Mouse (Mus musculus) intestine, embryonic 15.5 days (tissue): ENCODE results near the gene Hpse. TPM values are rescaled to one million over a fixed set of nuclear protein-coding genes. Genes with fewer than 3 reads are reported as not detected.

Experiments used
- ATAC-seq: fragments of 200-750 bp; cut with Nextera tagmentation; 2 replicates; pipeline ENCODE4 v1.8.0; 2017; ENCODE audit warnings: moderate TSS enrichment, moderate library complexity
- H3K27ac ChIP-seq: fragments of 300-500 bp; sonication (generic); 2 replicates; pipeline ENCODE4 v1.5.1; 2015; ENCODE audit warnings: mild to moderate bottlenecking, inconsistent platforms
- H3K27me3 ChIP-seq: fragments of 300-500 bp; sonication (generic); replicated peaks from 2 replicates; pipeline ENCODE4 v1.6.1; 2015; ENCODE audit warnings: inconsistent platforms
- H3K36me3 ChIP-seq: fragments of 300-500 bp; sonication (generic); 2 replicates; pipeline ENCODE4 v1.6.1; 2015; ENCODE audit warnings: inconsistent platforms
- H3K4me1 ChIP-seq: fragments of 300-500 bp; sonication (generic); replicated peaks from 2 replicates; pipeline ENCODE4 v1.6.1; 2015; ENCODE audit warnings: inconsistent platforms
- H3K4me2 ChIP-seq: fragments of 300-500 bp; sonication (generic); replicated peaks from 2 replicates; pipeline ENCODE4 v1.6.1; 2015; ENCODE audit warnings: mild to moderate bottlenecking, inconsistent platforms
- H3K4me3 ChIP-seq: fragments of 300-500 bp; sonication (generic); replicated peaks from 2 replicates; pipeline ENCODE4 v1.5.1; 2015; ENCODE audit warnings: inconsistent platforms
- H3K9ac ChIP-seq: fragments of 300-500 bp; sonication (generic); 2 replicates; pipeline ENCODE4 v1.6.1; 2015; ENCODE audit warnings: inconsistent platforms
- H3K9me3 ChIP-seq: fragments of 300-500 bp; sonication (generic); 2 replicates; pipeline ENCODE4 v1.6.1; 2016; ENCODE audit warnings: inconsistent platforms
- WGBS: fragments of 180-500 bp; shearing (Covaris S2); methylation state at CpG from one replicate; pipeline ENCODE4 v1.1.7; 2015; 5-methylcytosine and 5-hydroxymethylcytosine counted together
- polyA plus RNA-seq: library from polyadenylated mRNA; unstranded; fragments of >200 nt; fragmentation: Nextera tagmentation; extraction: Ambion mirVana; gene quantifications from 2 replicates; pipeline ENCODE4 v1.2.1, GENCODE M21; 2015

Gene Hpse
- polyA plus RNA-seq, 1 experiment from 2014 or later: 3.9 TPM

- Histone ChIP-seq H3K4me1 (no peaks in the 10 kb centered on the region), H3K27me3 (no peaks in the 10 kb centered on the region), H3K36me3 (no peaks in the 10 kb centered on the region), H3K27ac (no peak overlapping the region), H3K9me3 (no peaks in the 10 kb centered on the region), H3K4me3 (no peak overlapping the region), H3K4me2 (no peak overlapping the region), H3K9ac (no peak overlapping the region)
- 76% methylated on average over 4 of the region's 4 CpGs for WGBS
- ATAC-seq: no peak
Observed at GRCm38 (mm10) chr5:100726001-100726400, 6.5 kb upstream of the Hpse start.

GRCm38 (mm10) chr5:100716762-100717161 is 2.8 kb downstream of the Hpse start:
- Histone ChIP-seq H3K9ac (no peak overlapping the region), H3K36me3 (no peaks in the 10 kb centered on the region), H3K9me3 (no peaks in the 10 kb centered on the region), H3K4me3 (no peak overlapping the region), H3K4me1 (peaks cover 10% of the 10 kb centered on the region; the same call in 1 of the 2 replicates), H3K4me2 (no peak overlapping the region), H3K27me3 (no peaks in the 10 kb centered on the region), H3K27ac (no peak overlapping the region)
- 94% methylated on average over 15 of the region's 15 CpGs for WGBS
- no peak for ATAC-seq

GRCm38 (mm10) chr5:100711219-100711618 is 8.3 kb downstream of the Hpse start:
- Histone ChIP-seq H3K4me3 (no peak overlapping the region), H3K4me2 (no peak overlapping the region), H3K36me3 (no peaks in the 10 kb centered on the region), H3K9ac (no peak overlapping the region), H3K9me3 (no peaks in the 10 kb centered on the region), H3K27ac (no peak overlapping the region), H3K4me1 (no peaks in the 10 kb centered on the region), H3K27me3 (no peaks in the 10 kb centered on the region)
- ATAC-seq: no peak
- 82% methylated on average over 6 of the region's 6 CpGs for WGBS

GRCm38 (mm10) chr5:100710012-100710411 is 9.5 kb downstream of the Hpse start:
- Histone ChIP-seq H3K9me3 (no peaks in the 10 kb centered on the region), H3K27ac (no peak overlapping the region), H3K4me2 (no peak overlapping the region), H3K27me3 (no peaks in the 10 kb centered on the region), H3K9ac (no peak overlapping the region), H3K4me1 (no peaks in the 10 kb centered on the region), H3K4me3 (no peak overlapping the region), H3K36me3 (no peaks in the 10 kb centered on the region)
- no peak for ATAC-seq
- WGBS: 72% methylated on average over 2 of the region's 2 CpGs

- H3K4me3 ChIP-seq: no peak overlapping the region
- H3K4me2 ChIP-seq: no peak overlapping the region
- no peak for ATAC-seq
- H3K9ac ChIP-seq: no peak overlapping the region
- H3K36me3 ChIP-seq: no peaks in the 10 kb centered on the region
- H3K27me3 ChIP-seq: no peaks in the 10 kb centered on the region
- WGBS: 86% methylated on average over 6 of the region's 6 CpGs
- no peak overlapping the region for H3K27ac ChIP-seq
- no peaks in the 10 kb centered on the region for H3K9me3 ChIP-seq
- no peaks in the 10 kb centered on the region for H3K4me1 ChIP-seq
Observed at GRCm38 (mm10) chr5:100709035-100709434, 10.5 kb downstream of the Hpse start.

- Histone ChIP-seq H3K4me2 (no peak overlapping the region), H3K4me3 (no peak overlapping the region), H3K9me3 (no peaks in the 10 kb centered on the region), H3K36me3 (no peaks in the 10 kb centered on the region), H3K9ac (no peak overlapping the region), H3K27ac (no peak overlapping the region), H3K27me3 (no peaks in the 10 kb centered on the region), H3K4me1 (no peaks in the 10 kb centered on the region)
- WGBS: 67% methylated on average over 8 of the region's 8 CpGs
- no peak for ATAC-seq
Observed at GRCm38 (mm10) chr5:100706675-100707074, 12.8 kb downstream of the Hpse start.

- no peak overlapping the region for H3K9ac ChIP-seq
- WGBS: 87% methylated on average over 2 of the region's 2 CpGs
- H3K27me3 ChIP-seq: no peaks in the 10 kb centered on the region
- no peak overlapping the region for H3K4me2 ChIP-seq
- no peak overlapping the region for H3K4me3 ChIP-seq
- no peaks in the 10 kb centered on the region for H3K36me3 ChIP-seq
- H3K4me1 ChIP-seq: no peaks in the 10 kb centered on the region
- H3K27ac ChIP-seq: no peak overlapping the region
- H3K9me3 ChIP-seq: no peaks in the 10 kb centered on the region
- ATAC-seq: no peak
Observed at GRCm38 (mm10) chr5:100704272-100704671, 15.2 kb downstream of the Hpse start.

GRCm38 (mm10) chr5:100702325-100702724 is 17.2 kb downstream of the Hpse start:
- H3K36me3 ChIP-seq: no peaks in the 10 kb centered on the region
- no peaks in the 10 kb centered on the region for H3K9me3 ChIP-seq
- no peak overlapping the region for H3K27ac ChIP-seq
- no peak overlapping the region for H3K9ac ChIP-seq
- no peaks in the 10 kb centered on the region for H3K27me3 ChIP-seq
- H3K4me1 ChIP-seq: no peaks in the 10 kb centered on the region
- no peak for ATAC-seq
- no peak overlapping the region for H3K4me2 ChIP-seq
- 89% methylated on average over 3 of the region's 3 CpGs for WGBS
- no peak overlapping the region for H3K4me3 ChIP-seq

- H3K4me2 ChIP-seq: no peak overlapping the region
- ATAC-seq: no peak
- no peaks in the 10 kb centered on the region for H3K27me3 ChIP-seq
- no peaks in the 10 kb centered on the region for H3K9me3 ChIP-seq
- no peak overlapping the region for H3K9ac ChIP-seq
- no peaks in the 10 kb centered on the region for H3K36me3 ChIP-seq
- H3K4me3 ChIP-seq: no peak overlapping the region
- no peak overlapping the region for H3K27ac ChIP-seq
- WGBS: 77% methylated on average over 13 of the region's 13 CpGs
- no peaks in the 10 kb centered on the region for H3K4me1 ChIP-seq
Observed at GRCm38 (mm10) chr5:100700861-100701620, 18.5 kb downstream of the Hpse start.

- Histone ChIP-seq H3K4me1 (no peaks in the 10 kb centered on the region), H3K4me2 (no peak overlapping the region), H3K4me3 (no peak overlapping the region), H3K36me3 (no peaks in the 10 kb centered on the region), H3K9me3 (no peaks in the 10 kb centered on the region), H3K27ac (no peak overlapping the region), H3K27me3 (no peaks in the 10 kb centered on the region), H3K9ac (no peak overlapping the region)
- no peak for ATAC-seq
- 74% methylated on average over 2 of the region's 2 CpGs for WGBS
Observed at GRCm38 (mm10) chr5:100697886-100698285, 21.6 kb downstream of the Hpse start.

- Histone ChIP-seq H3K4me1 (no peaks in the 10 kb centered on the region), H3K27me3 (no peaks in the 10 kb centered on the region), H3K36me3 (no peaks in the 10 kb centered on the region), H3K27ac (no peak overlapping the region), H3K9ac (no peak overlapping the region), H3K4me3 (no peak overlapping the region), H3K9me3 (no peaks in the 10 kb centered on the region), H3K4me2 (no peak overlapping the region)
- no peak for ATAC-seq
- WGBS: 74% methylated on average over 2 of the region's 2 CpGs
Observed at GRCm38 (mm10) chr5:100697398-100697797, 22.1 kb downstream of the Hpse start.

GRCm38 (mm10) chr5:100685631-100686030 is 33.9 kb downstream of the Hpse start:
- Histone ChIP-seq H3K4me3 (no peak overlapping the region), H3K27me3 (no peaks in the 10 kb centered on the region), H3K4me1 (no peaks in the 10 kb centered on the region), H3K27ac (no peak overlapping the region), H3K9me3 (no peaks in the 10 kb centered on the region), H3K36me3 (no peaks in the 10 kb centered on the region), H3K4me2 (no peak overlapping the region), H3K9ac (no peak overlapping the region)
- ATAC-seq: no peak
- 65% methylated on average over 4 of the region's 4 CpGs for WGBS

- no peak overlapping the region for H3K27ac ChIP-seq
- no peak for ATAC-seq
- no peaks in the 10 kb centered on the region for H3K36me3 ChIP-seq
- WGBS: 82% methylated on average over 6 of the region's 6 CpGs
- H3K27me3 ChIP-seq: no peaks in the 10 kb centered on the region
- no peak overlapping the region for H3K9ac ChIP-seq
- H3K4me1 ChIP-seq: no peaks in the 10 kb centered on the region
- H3K4me2 ChIP-seq: no peak overlapping the region
- H3K4me3 ChIP-seq: no peak overlapping the region
- H3K9me3 ChIP-seq: no peaks in the 10 kb centered on the region
Observed at GRCm38 (mm10) chr5:100680542-100680933, 39.0 kb downstream of the Hpse start.
